Mouse (Mus musculus) heart, adult 2 months (tissue): ENCODE results near the gene Fgfr2.

Experiments used
- CTCF ChIP-seq: fragments of 200-600 bp; IDR thresholded peaks from 2 replicates; pipeline ENCODE4 v1.8.1; 2022; ENCODE audit warnings: antibody characterized with exemption, mild to moderate bottlenecking, moderate library complexity
- POLR2A ChIP-seq: fragments of 200-500 bp; IDR thresholded peaks from 2 replicates; pipeline ENCODE4 v1.6.1; 2011; ENCODE audit warnings: mild to moderate bottlenecking, low read depth, low read length, control low read depth; ENCODE audit not compliant: insufficient read depth

GRCm38 (mm10) chr7:132999061-132999460 is 124.1 kb downstream of the Fgfr2 start:
- no peak for TF ChIP-seq POLR2A
- no peak for TF ChIP-seq CTCF
